9 mouse cellular contexts compared by ENCODE assay signal in genomic region chr3:41462953-41463644, GRCm38 (mm10).
DNase-seq lines count a peak whose midpoint lies in the region; ATAC-seq lines count a peak whose summit lies in the region.
"Had no signal": no experiment of that assay in that cellular context is flagged by ENCODE, and none has a peak within 500 bp of the region (broad histone marks: within the 10 kb centered on the region; RNA-seq: fewer than 3 reads in every experiment).

No protein-coding gene starts in this region.

- no peak overlapping the region for H3K27ac ChIP-seq in lung, embryonic 16.5 days (ENCODE audit: low read length)
- H3K27ac ChIP-seq: midbrain, embryonic 13.5 days had no signal

- no peaks in the 10 kb centered on the region for H3K27me3 ChIP-seq in lung, embryonic 16.5 days (ENCODE audit: control insufficient read depth, insufficient read depth, low read depth, low read length)
- H3K27me3 ChIP-seq: midbrain, embryonic 13.5 days had no signal

- no peaks in the 10 kb centered on the region; the same call in 1 of the 2 replicates for H3K4me1 ChIP-seq in lung, embryonic 16.5 days (replicated peaks; ENCODE audit: control insufficient read depth, insufficient read depth, low read length)
- H3K4me1 ChIP-seq: midbrain, embryonic 13.5 days had no signal

- no peaks in the 10 kb centered on the region for H3K9me3 ChIP-seq in lung, embryonic 16.5 days (ENCODE audit: control insufficient read depth, low read length)
- H3K9me3 ChIP-seq: midbrain, embryonic 13.5 days had no signal

- H3K4me2 ChIP-seq in lung, embryonic 16.5 days (ENCODE audit: low read depth, low read length) = no peak overlapping the region
- H3K4me2 ChIP-seq: midbrain, embryonic 13.5 days had no signal

- ATAC-seq in lung, embryonic 16.5 days (ENCODE audit: low read depth) = peak; percentile 49; the same call in 1 of the 2 replicates
- ATAC-seq: midbrain, embryonic 13.5 days had no signal

- intact Hi-C loops in gastrocnemius, postnatal 14 days (cut with DNase I; ENCODE audit: low total_unique reads) = no loop called here

- WGBS in lung, embryonic 16.5 days = 63% methylated on average over 11 of the region's 11 CpGs

- H3K4me3 ChIP-seq in lung, embryonic 16.5 days (ENCODE audit: low read length) = no peak overlapping the region
- H3K4me3 ChIP-seq: midbrain, embryonic 13.5 days had no signal

- no peak overlapping the region for H3K9ac ChIP-seq in lung, embryonic 16.5 days (ENCODE audit: low read length)
- H3K9ac ChIP-seq: midbrain, embryonic 13.5 days had no signal

- H3K36me3 ChIP-seq in lung, embryonic 16.5 days (ENCODE audit: control insufficient read depth, insufficient read depth, low read length) = no peaks in the 10 kb centered on the region
- H3K36me3 ChIP-seq: midbrain, embryonic 13.5 days had no signal

- DNase-seq in gastrocnemius, adult 18-20 months (ENCODE audit: low spot score) = peak; percentile 24
- DNase-seq in gastrocnemius, postnatal 14 days = no peak
- no peak for DNase-seq in lung, postnatal 4 days
- DNase-seq in heart, postnatal 4 days = peak; percentile 17
- peak; percentile 32 for DNase-seq in telencephalon, adult 2 months (ENCODE audit: low read depth, low spot score)
- DNase-seq in urinary bladder, postnatal 4 days (ENCODE audit: low spot score in 2 of 2) = no peak
- no peak for DNase-seq in urinary bladder, adult 18-20 months (ENCODE audit: low spot score in 2 of 2)

Comparison
In these comparisons a context has a peak if more than half of its experiments do, and no peak if none do; other contexts are left out.
1. DNase-seq: peak in gastrocnemius, adult 18-20 months (single experiment), heart, postnatal 4 days (single experiment) and telencephalon, adult 2 months (single experiment); none in gastrocnemius, postnatal 14 days (single experiment), lung, postnatal 4 days (0 of 2), urinary bladder, postnatal 4 days (0 of 2) and urinary bladder, adult 18-20 months (0 of 2).